Mouse (Mus musculus): ENCODE measurements at regions not wholly inside any gene's neighbourhood (a gene's known extent, or its start where the extent isn't known, plus 50 kb on each side); places are given as distances from the start of the nearest gene placed in this dataset.

DNA sequence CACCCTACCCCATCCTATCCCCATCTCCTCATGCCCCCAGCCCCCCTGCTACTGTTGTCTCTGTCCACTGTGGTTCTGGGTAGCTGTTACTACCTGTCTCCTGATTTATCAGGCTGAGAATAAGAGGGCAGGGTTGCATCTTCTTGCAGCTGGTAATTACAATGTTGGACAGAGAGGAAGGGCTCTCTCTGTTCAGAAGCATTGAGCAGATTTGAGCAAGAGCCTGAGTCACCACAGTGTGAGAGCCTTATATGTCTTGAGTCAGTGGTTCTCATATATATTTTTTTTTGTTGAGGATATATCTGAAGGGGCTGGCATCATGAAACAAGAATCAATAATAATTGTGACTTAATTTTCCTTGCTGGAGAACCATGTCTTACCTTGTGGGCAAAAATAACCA, 82.7 kb upstream of the Sipa1l1 start:
- H3K27ac ChIP-seq = no peak overlapping the region

GRCm38 (mm10) chr12:82089288-82089687, 79.8 kb upstream of the Sipa1l1 start:
- peaks cover 14% of the 10 kb centered on the region for H3K4me1 ChIP-seq
- no peak overlapping the region for H3K4me3 ChIP-seq (replicated peaks)
- no peak overlapping the region for H3K4me2 ChIP-seq
- H3K36me3 ChIP-seq (replicated peaks) = no peaks in the 10 kb centered on the region
- WGBS = 92% methylated on average over 6 of the region's 6 CpGs
- H3K27me3 ChIP-seq = no peaks in the 10 kb centered on the region
- no peak overlapping the region for H3K9ac ChIP-seq
- H3K27ac ChIP-seq = no peak overlapping the region
- no peak for ATAC-seq (ENCODE audit: low FRiP score)
- no peaks in the 10 kb centered on the region for H3K9me3 ChIP-seq

More for the DNA sequence above, 82.7 kb upstream of the Sipa1l1 start:
- H3K27me3 ChIP-seq = no peaks in the 10 kb centered on the region
- H3K9me3 ChIP-seq = no peaks in the 10 kb centered on the region
- H3K9ac ChIP-seq = no peak overlapping the region
- no peaks in the 10 kb centered on the region for H3K36me3 ChIP-seq (replicated peaks)
- ATAC-seq (ENCODE audit: low FRiP score) = no peak
- no peak overlapping the region for H3K4me2 ChIP-seq
- no peak overlapping the region for H3K4me3 ChIP-seq (replicated peaks)
- H3K4me1 ChIP-seq = no peaks in the 10 kb centered on the region

- no peak for ATAC-seq (ENCODE audit: low FRiP score)
- H3K9ac ChIP-seq = no peak overlapping the region
- H3K4me2 ChIP-seq = no peak overlapping the region
- H3K9me3 ChIP-seq = no peaks in the 10 kb centered on the region
- 27% methylated on average over 7 of the region's 7 CpGs for WGBS
- H3K4me1 ChIP-seq = peaks cover 14% of the 10 kb centered on the region
- no peaks in the 10 kb centered on the region for H3K27me3 ChIP-seq
- H3K4me3 ChIP-seq (replicated peaks) = no peak overlapping the region
- 0 out of 2 replicates have a peak overlapping the region, but pooled peaks have one; percentile 3 for H3K27ac ChIP-seq
- no peaks in the 10 kb centered on the region for H3K36me3 ChIP-seq (replicated peaks)
Measured at GRCm38 (mm10) chr12:82093317-82093716, 75.8 kb upstream of the Sipa1l1 start.

GRCm38 (mm10) chr12:82095396-82095795, 73.7 kb upstream of the Sipa1l1 start:
- H3K4me2 ChIP-seq = no peak overlapping the region
- H3K9me3 ChIP-seq = no peaks in the 10 kb centered on the region
- 94% methylated on average over 1 of the region's 1 CpGs for WGBS
- no peak overlapping the region for H3K27ac ChIP-seq
- no peaks in the 10 kb centered on the region for H3K27me3 ChIP-seq
- no peak overlapping the region for H3K9ac ChIP-seq
- H3K4me3 ChIP-seq (replicated peaks) = no peak overlapping the region
- peaks cover 14% of the 10 kb centered on the region for H3K4me1 ChIP-seq
- no peak for ATAC-seq (ENCODE audit: low FRiP score)
- H3K36me3 ChIP-seq (replicated peaks) = no peaks in the 10 kb centered on the region

DNA sequence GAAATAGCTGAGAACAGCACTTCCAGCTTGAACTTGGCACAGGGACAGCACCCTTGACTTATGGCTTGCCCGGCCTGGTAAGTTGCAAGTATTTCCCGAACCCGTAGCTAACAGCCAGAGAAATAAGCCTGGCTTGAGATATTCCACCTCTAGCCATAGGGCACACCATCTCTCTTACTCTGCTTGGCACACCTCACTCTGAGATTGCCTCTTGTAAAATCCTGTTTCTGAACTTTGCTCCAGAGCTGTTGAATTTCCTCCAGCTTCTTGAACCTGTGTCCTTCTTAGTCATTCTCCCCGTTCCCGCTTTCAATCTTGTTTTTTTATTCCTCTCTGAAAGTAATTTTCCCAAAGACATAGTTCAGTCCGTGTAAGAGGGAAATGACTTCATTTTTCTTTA, 72.0 kb upstream of the Sipa1l1 start:
- ATAC-seq (ENCODE audit: low FRiP score) = no peak
- no peak overlapping the region for H3K4me2 ChIP-seq
- peaks cover 14% of the 10 kb centered on the region for H3K4me1 ChIP-seq
- 89% methylated on average over 6 of the region's 6 CpGs for WGBS
- H3K36me3 ChIP-seq (replicated peaks) = no peaks in the 10 kb centered on the region
- H3K4me3 ChIP-seq (replicated peaks) = no peak overlapping the region
- H3K9me3 ChIP-seq = no peaks in the 10 kb centered on the region
- no peaks in the 10 kb centered on the region for H3K27me3 ChIP-seq
- no peak overlapping the region for H3K9ac ChIP-seq
- no peak overlapping the region for H3K27ac ChIP-seq

DNA sequence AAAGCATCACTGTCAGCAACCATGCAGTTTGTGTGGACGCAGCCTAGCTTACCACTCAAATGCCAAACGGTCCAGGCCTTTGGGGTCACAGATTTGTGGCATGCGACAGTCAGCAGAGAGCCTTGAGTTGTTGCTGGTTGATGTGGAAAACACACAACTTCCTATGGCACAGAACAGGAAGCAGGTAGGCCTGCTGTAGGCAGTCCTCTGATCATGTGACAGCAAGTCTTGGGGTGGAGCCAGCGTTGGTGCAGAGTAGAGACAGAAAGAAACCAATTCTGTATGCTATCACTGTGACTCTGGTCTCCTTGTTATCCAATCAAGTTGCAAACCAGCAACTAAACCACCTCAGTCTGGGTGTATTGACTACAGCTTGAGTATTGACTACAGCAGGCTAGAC, 71.5 kb upstream of the Sipa1l1 start:
- no peak overlapping the region for H3K4me2 ChIP-seq
- H3K4me1 ChIP-seq = peaks cover 12% of the 10 kb centered on the region
- WGBS = 95% methylated on average over 4 of the region's 4 CpGs
- no peaks in the 10 kb centered on the region for H3K27me3 ChIP-seq
- no peaks in the 10 kb centered on the region for H3K36me3 ChIP-seq (replicated peaks)
- no peaks in the 10 kb centered on the region for H3K9me3 ChIP-seq
- no peak overlapping the region for H3K9ac ChIP-seq
- H3K4me3 ChIP-seq (replicated peaks) = no peak overlapping the region
- ATAC-seq (ENCODE audit: low FRiP score) = no peak
- no peak overlapping the region for H3K27ac ChIP-seq

DNA sequence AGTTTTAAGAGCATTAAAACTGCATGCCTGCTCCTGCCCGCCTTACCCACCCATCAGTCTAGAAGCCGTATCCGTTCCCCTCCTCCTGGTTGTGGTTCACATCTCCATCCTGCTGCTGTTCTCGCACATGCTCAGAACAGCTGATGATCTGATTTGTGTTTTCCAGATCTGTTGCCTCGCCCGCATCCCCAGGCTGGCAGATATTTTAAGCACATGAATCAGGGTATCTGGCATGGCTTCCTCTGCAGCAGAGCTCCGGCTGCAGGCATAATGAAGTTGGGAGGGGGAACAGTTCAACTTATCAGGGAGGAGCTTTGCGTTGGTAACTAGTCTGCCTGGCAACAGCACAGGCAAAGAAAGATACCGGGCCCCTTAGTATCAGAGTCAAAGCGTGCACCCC, 64.9 kb upstream of the Sipa1l1 start:
- Histone ChIP-seq H3K36me3 (replicated peaks) (no peaks in the 10 kb centered on the region), H3K9ac (no peak overlapping the region), H3K9me3 (no peaks in the 10 kb centered on the region), H3K27me3 (no peaks in the 10 kb centered on the region), H3K4me1 (no peaks in the 10 kb centered on the region), H3K4me3 (replicated peaks) (no peak overlapping the region), H3K27ac (no peak overlapping the region), H3K4me2 (no peak overlapping the region)
- ATAC-seq (ENCODE audit: low FRiP score) = no peak
- WGBS = 90% methylated on average over 10 of the region's 10 CpGs

DNA sequence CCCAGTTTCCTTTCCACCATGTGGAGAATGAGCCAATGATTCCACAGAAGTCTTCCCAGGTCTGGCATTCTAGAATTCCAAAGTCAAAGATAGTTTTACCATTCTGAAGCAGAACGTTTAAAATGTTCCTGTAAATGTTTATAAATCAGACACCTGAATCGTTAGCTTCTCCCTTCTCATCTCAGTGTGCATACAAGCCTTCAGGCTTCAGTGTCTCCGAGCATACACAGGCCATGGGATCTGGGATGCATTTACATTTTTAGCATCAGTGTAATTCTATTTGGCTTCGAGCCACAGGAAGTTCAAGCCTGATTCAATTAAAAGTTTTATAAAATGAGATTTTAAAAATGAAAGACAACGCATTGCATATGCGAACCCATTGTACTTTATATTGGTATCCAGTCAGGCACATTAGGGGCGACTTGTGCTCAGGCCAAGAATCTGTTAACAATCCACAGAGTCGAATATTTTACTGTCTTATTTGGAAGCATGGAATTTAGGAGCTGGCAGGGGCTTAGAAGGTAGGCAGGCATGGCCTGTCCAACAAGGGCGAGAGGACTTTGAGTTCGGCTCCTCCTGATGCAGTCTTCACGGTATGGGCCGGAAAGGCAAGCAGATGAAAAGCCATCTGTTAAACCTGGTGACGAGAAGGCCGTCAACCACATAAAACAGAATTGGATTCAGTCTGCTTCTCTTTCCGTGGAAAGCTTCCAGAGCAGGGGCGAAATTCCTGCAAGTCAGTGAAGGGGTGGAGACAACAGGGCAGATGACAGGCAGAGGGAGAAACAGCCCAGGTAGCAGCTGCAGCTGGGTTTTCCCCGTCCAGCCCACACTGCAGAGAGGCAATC, 63.7 kb upstream of the Sipa1l1 start:
- Histone ChIP-seq H3K27me3 (no peaks in the 10 kb centered on the region), H3K9ac (no peak overlapping the region), H3K4me2 (no peak overlapping the region), H3K4me1 (no peaks in the 10 kb centered on the region), H3K4me3 (replicated peaks) (no peak overlapping the region), H3K36me3 (replicated peaks) (no peaks in the 10 kb centered on the region), H3K27ac (no peak overlapping the region), H3K9me3 (no peaks in the 10 kb centered on the region)
- no peak for ATAC-seq (ENCODE audit: low FRiP score)
- WGBS = 84% methylated on average over 17 of the region's 17 CpGs

GRCm38 (mm10) chr12:82115766-82116165, 53.4 kb upstream of the Sipa1l1 start:
- Histone ChIP-seq H3K4me3 (replicated peaks) (no peak overlapping the region), H3K9ac (no peak overlapping the region), H3K27me3 (no peaks in the 10 kb centered on the region), H3K27ac (no peak overlapping the region), H3K4me1 (0 out of 2 replicates have a peak, but pooled peaks cover 4% of the 10 kb centered on the region), H3K36me3 (replicated peaks) (no peaks in the 10 kb centered on the region), H3K4me2 (no peak overlapping the region), H3K9me3 (no peaks in the 10 kb centered on the region)
- 74% methylated on average over 7 of the region's 7 CpGs for WGBS
- ATAC-seq (ENCODE audit: low FRiP score) = no peak
